Mouse (Mus musculus) MEL (cell line): ENCODE data around the gene Cltc. TPM values are rescaled to one million over a fixed set of nuclear protein-coding genes. Genes with fewer than 3 reads are reported as not detected.

ENCODE experiments used
- DNase-seq: peaks from one replicate; pipeline ENCODE4 v3.0.0; 2011; ENCODE audit warnings: low read depth, low spot score
- H3K27ac ChIP-seq: 2 replicates; pipeline ENCODE4 v1.5.1; 2012; ENCODE audit warnings: low read depth, mild to moderate bottlenecking, control low read depth, low read length, moderate library complexity; ENCODE audit not compliant: control insufficient read depth
- H3K27me3 ChIP-seq, 2 experiments: fragments of 150-350 bp in 1 of 2; sonication (generic) in 1 of 2; 2 replicates each; pipeline ENCODE4 v1.6.1; 2012; ENCODE audit warnings: low read length in 2 of 2, mild to moderate bottlenecking in 2 of 2, improper control_type of control experiment in 1 of 2, moderate library complexity in 1 of 2; ENCODE audit not compliant: insufficient read depth in 2 of 2, control insufficient read depth in 1 of 2
- H3K36me3 ChIP-seq, 2 experiments: 2 replicates each; pipeline ENCODE4 v1.6.1; 2012 to 2014; ENCODE audit warnings: low read length in 2 of 2, improper control_type of control experiment in 1 of 2, inconsistent platforms in 1 of 2, mild to moderate bottlenecking in 1 of 2; ENCODE audit not compliant: insufficient read depth in 2 of 2, control insufficient read depth in 1 of 2
- H3K4me1 ChIP-seq, 2 experiments: fragments of 150-350 bp in 1 of 2; sonication (generic) in 1 of 2; 2 replicates each; pipeline ENCODE4 v1.6.1; 2012; ENCODE audit warnings: low read length in 2 of 2, improper control_type of control experiment in 1 of 2, mild to moderate bottlenecking in 1 of 2; ENCODE audit not compliant: insufficient read depth in 2 of 2, control insufficient read depth in 1 of 2
- H3K4me3 ChIP-seq, 2 experiments: fragments of 150-350 bp in 1 of 2; sonication (generic) in 1 of 2; 2 replicates each; pipeline ENCODE4 v1.5.1; 2012; ENCODE audit warnings: low read depth in 2 of 2, low read length in 2 of 2, mild to moderate bottlenecking in 2 of 2, moderate library complexity in 2 of 2, control low read depth in 1 of 2, improper control_type of control experiment in 1 of 2; ENCODE audit not compliant: control insufficient read depth in 1 of 2, insufficient read depth in 1 of 2
- H3K79me2 ChIP-seq: 2 replicates; pipeline ENCODE4 v1.6.1; 2012; ENCODE audit warnings: mild to moderate bottlenecking, low read length, moderate library complexity; ENCODE audit not compliant: control insufficient read depth, poor library complexity, insufficient read depth
- H3K9ac ChIP-seq: 2 replicates; pipeline ENCODE4 v1.6.1; 2012; ENCODE audit warnings: low read depth, mild to moderate bottlenecking, control low read depth, low read length, moderate library complexity; ENCODE audit not compliant: control insufficient read depth, poor library complexity, severe bottlenecking
- H3K9me3 ChIP-seq: fragments of 150-350 bp; sonication (generic); replicated peaks from 2 replicates; pipeline ENCODE4 v1.6.1; 2012; ENCODE audit warnings: mild to moderate bottlenecking, low read length, improper control_type of control experiment, moderate library complexity; ENCODE audit not compliant: insufficient read depth
- BHLHE40 ChIP-seq: IDR thresholded peaks from 2 replicates; pipeline ENCODE4 v1.6.1; 2012; ENCODE audit warnings: low read depth, mild to moderate bottlenecking, inconsistent platforms, low read length, improper control_type of control experiment, borderline replicate concordance
- CHD1 ChIP-seq: IDR thresholded peaks from 2 replicates; pipeline ENCODE4 v1.6.1; 2012; ENCODE audit warnings: low read depth, mild to moderate bottlenecking, inconsistent platforms, low read length, improper control_type of control experiment
- CHD2 ChIP-seq: IDR thresholded peaks from 2 replicates; pipeline ENCODE4 v1.6.1; 2011; ENCODE audit warnings: low read length, improper control_type of control experiment
- CTCF ChIP-seq, 3 experiments: IDR thresholded peaks in 2 of 3; conservative IDR thresholded peaks in 1 of 3; 2 replicates each; pipeline ENCODE4 v1.5.1; 2011 to 2012; ENCODE audit warnings: low read length in 3 of 3, low read depth in 2 of 3, mild to moderate bottlenecking in 2 of 3, improper control_type of control experiment in 1 of 3, inconsistent platforms in 1 of 3, mixed read lengths in 1 of 3, moderate library complexity in 1 of 3; ENCODE audit not compliant: control insufficient read depth in 1 of 3, insufficient read depth in 1 of 3, poor library complexity in 1 of 3, severe bottlenecking in 1 of 3
- E2F4 ChIP-seq: IDR thresholded peaks from 2 replicates; pipeline ENCODE4 v1.6.1; 2011; ENCODE audit warnings: low read depth, low read length, improper control_type of control experiment, borderline replicate concordance
- ELF1 ChIP-seq: IDR thresholded peaks from 2 replicates; pipeline ENCODE4 v1.6.1; 2014; ENCODE audit warnings: low read depth, mild to moderate bottlenecking, inconsistent platforms, low read length, improper control_type of control experiment, moderate library complexity
- EP300 ChIP-seq, 2 experiments: IDR thresholded peaks; 2 replicates each; pipeline ENCODE4 v1.6.1; 2011; ENCODE audit warnings: improper control_type of control experiment in 2 of 2, low read length in 2 of 2, low read depth in 1 of 2, mild to moderate bottlenecking in 1 of 2
- ETS1 ChIP-seq: IDR thresholded peaks from 2 replicates; pipeline ENCODE4 v1.6.1; 2012; ENCODE audit warnings: low read depth, mild to moderate bottlenecking, inconsistent platforms, low read length, improper control_type of control experiment, moderate library complexity
- GABPA ChIP-seq: IDR thresholded peaks from 2 replicates; pipeline ENCODE4 v1.6.1; 2012; ENCODE audit warnings: low read depth, mild to moderate bottlenecking, inconsistent platforms, low read length, improper control_type of control experiment, moderate library complexity
- GATA1 ChIP-seq: IDR thresholded peaks from 2 replicates; pipeline ENCODE4 v1.6.1; 2011; ENCODE audit warnings: low read depth, low read length, improper control_type of control experiment
- HCFC1 ChIP-seq: IDR thresholded peaks from 2 replicates; pipeline ENCODE4 v1.6.1; 2012; ENCODE audit warnings: low read depth, mild to moderate bottlenecking, inconsistent platforms, low read length, improper control_type of control experiment, moderate library complexity
- JUND ChIP-seq: IDR thresholded peaks from 2 replicates; pipeline ENCODE4 v1.6.1; 2011; ENCODE audit warnings: low read depth, mild to moderate bottlenecking, improper control_type of control experiment, low read length
- KAT2A ChIP-seq: conservative IDR thresholded peaks from 2 replicates; pipeline ENCODE4 v1.6.1; 2012; ENCODE audit warnings: low read depth, low read length, improper control_type of control experiment, inconsistent platforms
- MAFK ChIP-seq: IDR thresholded peaks from 2 replicates; pipeline ENCODE4 v1.6.1; 2011; ENCODE audit warnings: low read depth, mild to moderate bottlenecking, low read length, improper control_type of control experiment, borderline replicate concordance
- MAX ChIP-seq: IDR thresholded peaks from 2 replicates; pipeline ENCODE4 v1.6.1; 2011; ENCODE audit warnings: low read length, improper control_type of control experiment
- MAZ ChIP-seq: IDR thresholded peaks from 2 replicates; pipeline ENCODE4 v1.6.1; 2012; ENCODE audit warnings: low read depth, mild to moderate bottlenecking, inconsistent platforms, low read length, improper control_type of control experiment
- MEF2A ChIP-seq: IDR thresholded peaks from 2 replicates; pipeline ENCODE4 v1.6.1; 2014; ENCODE audit warnings: low read depth, mild to moderate bottlenecking, inconsistent platforms, low read length, improper control_type of control experiment; ENCODE audit not compliant: poor library complexity, insufficient replicate concordance, severe bottlenecking; ENCODE audit errors: extremely low read depth
- MXI1 ChIP-seq: IDR thresholded peaks from 2 replicates; pipeline ENCODE4 v1.6.1; 2011; ENCODE audit warnings: mild to moderate bottlenecking, low read depth, low read length, improper control_type of control experiment
- MYB ChIP-seq: IDR thresholded peaks from 2 replicates; pipeline ENCODE4 v1.6.1; 2011; ENCODE audit warnings: mild to moderate bottlenecking, low read depth, low read length, improper control_type of control experiment
- MYC ChIP-seq: IDR thresholded peaks from 2 replicates; pipeline ENCODE4 v1.6.1; 2011; ENCODE audit warnings: low read depth, mild to moderate bottlenecking, low read length, improper control_type of control experiment, moderate library complexity
- NELFE ChIP-seq: IDR thresholded peaks from 2 replicates; pipeline ENCODE4 v1.6.1; 2011; ENCODE audit warnings: low read depth, low read length, improper control_type of control experiment
- NRF1 ChIP-seq: IDR thresholded peaks from 2 replicates; pipeline ENCODE4 v1.6.1; 2014; ENCODE audit warnings: low read depth, mild to moderate bottlenecking, inconsistent platforms, low read length, improper control_type of control experiment, moderate library complexity; ENCODE audit not compliant: poor library complexity, insufficient read depth, severe bottlenecking
- POLR2A ChIP-seq, 2 experiments: IDR thresholded peaks; 2 replicates each; pipeline ENCODE4 v1.6.1; 2011 to 2012; ENCODE audit warnings: low read length in 2 of 2, mild to moderate bottlenecking in 2 of 2, control low read depth in 1 of 2, improper control_type of control experiment in 1 of 2, low read depth in 1 of 2, moderate library complexity in 1 of 2; ENCODE audit not compliant: control insufficient read depth in 1 of 2, insufficient read depth in 1 of 2, poor library complexity in 1 of 2
- POLR2AphosphoS2 ChIP-seq: IDR thresholded peaks from 2 replicates; pipeline ENCODE4 v1.6.1; 2011; ENCODE audit warnings: low read length, improper control_type of control experiment
- POLR2AphosphoS5 ChIP-seq: IDR thresholded peaks from 2 replicates; pipeline ENCODE4 v1.6.1; 2012; ENCODE audit warnings: low read depth, borderline replicate concordance, mild to moderate bottlenecking, inconsistent platforms, low read length, moderate library complexity, mixed read lengths
- RAD21 ChIP-seq: IDR thresholded peaks from 2 replicates; pipeline ENCODE4 v1.6.1; 2011; ENCODE audit warnings: mild to moderate bottlenecking, low read depth, low read length, improper control_type of control experiment
- RCOR1 ChIP-seq: IDR thresholded peaks from 2 replicates; pipeline ENCODE4 v1.6.1; 2012; ENCODE audit warnings: low read depth, mild to moderate bottlenecking, inconsistent platforms, low read length, improper control_type of control experiment
- SMC3 ChIP-seq: IDR thresholded peaks from 2 replicates; pipeline ENCODE4 v1.6.1; 2011; ENCODE audit warnings: low read depth, low read length, improper control_type of control experiment
- TAL1 ChIP-seq: IDR thresholded peaks from 2 replicates; pipeline ENCODE4 v1.6.1; 2012; ENCODE audit warnings: mild to moderate bottlenecking, inconsistent platforms, low read length, moderate library complexity, mixed read lengths
- TBP ChIP-seq: IDR thresholded peaks from 2 replicates; pipeline ENCODE4 v1.8.0; 2011; ENCODE audit warnings: low read depth, low read length, improper control_type of control experiment
- USF1 ChIP-seq: IDR thresholded peaks from 2 replicates; pipeline ENCODE4 v1.6.1; 2014; ENCODE audit warnings: low read depth, mild to moderate bottlenecking, inconsistent platforms, low read length, improper control_type of control experiment, moderate library complexity
- USF2 ChIP-seq, 2 experiments: IDR thresholded peaks; 2 replicates each; pipeline ENCODE4 v1.6.1; 2011 to 2012; ENCODE audit warnings: improper control_type of control experiment in 2 of 2, low read length in 2 of 2, borderline replicate concordance in 1 of 2, inconsistent platforms in 1 of 2, low read depth in 1 of 2, mild to moderate bottlenecking in 1 of 2; ENCODE audit not compliant: insufficient read depth in 1 of 2
- ZC3H11A ChIP-seq: IDR thresholded peaks from 2 replicates; pipeline ENCODE4 v1.6.1; 2012; ENCODE audit warnings: low read depth, mild to moderate bottlenecking, inconsistent platforms, low read length, improper control_type of control experiment
- ZKSCAN1 ChIP-seq: IDR thresholded peaks from 2 replicates; pipeline ENCODE4 v1.6.1; 2012; ENCODE audit warnings: low read depth, mild to moderate bottlenecking, inconsistent platforms, low read length, improper control_type of control experiment, moderate library complexity
- ZMIZ1 ChIP-seq: IDR thresholded peaks from 2 replicates; pipeline ENCODE4 v1.6.1; 2012; ENCODE audit warnings: low read depth, mild to moderate bottlenecking, inconsistent platforms, low read length, improper control_type of control experiment, moderate library complexity
- ZNF384 ChIP-seq: IDR thresholded peaks from 2 replicates; pipeline ENCODE4 v1.6.1; 2012; ENCODE audit warnings: low read depth, mild to moderate bottlenecking, inconsistent platforms, low read length, improper control_type of control experiment
- polyA plus RNA-seq, 2 experiments: library from polyadenylated mRNA; stranded (reverse) in 1 of 2; unstranded in 1 of 2; fragments of >175 nt in 1 of 2; fragments of >200 nt in 1 of 2; gene quantifications; 2 replicates each; pipeline versions ENCODE4 v1.2.1 to v1.2.4; 2012; ENCODE audit warnings: low replicate concordance in 2 of 2, low read depth in 1 of 2; ENCODE audit not compliant: insufficient read length in 2 of 2, insufficient read depth in 1 of 2, missing spikeins in 1 of 2
- total RNA-seq: library from RNA; depleted of rRNA; stranded (reverse); fragments of 300-350 nt; gene quantifications from 2 replicates; pipeline ENCODE4 v1.2.3, GENCODE M21; 2012

Cltc gene
- total and polyA plus RNA-seq, 3 experiments: 149 to 300 (median 205) TPM

DNA sequence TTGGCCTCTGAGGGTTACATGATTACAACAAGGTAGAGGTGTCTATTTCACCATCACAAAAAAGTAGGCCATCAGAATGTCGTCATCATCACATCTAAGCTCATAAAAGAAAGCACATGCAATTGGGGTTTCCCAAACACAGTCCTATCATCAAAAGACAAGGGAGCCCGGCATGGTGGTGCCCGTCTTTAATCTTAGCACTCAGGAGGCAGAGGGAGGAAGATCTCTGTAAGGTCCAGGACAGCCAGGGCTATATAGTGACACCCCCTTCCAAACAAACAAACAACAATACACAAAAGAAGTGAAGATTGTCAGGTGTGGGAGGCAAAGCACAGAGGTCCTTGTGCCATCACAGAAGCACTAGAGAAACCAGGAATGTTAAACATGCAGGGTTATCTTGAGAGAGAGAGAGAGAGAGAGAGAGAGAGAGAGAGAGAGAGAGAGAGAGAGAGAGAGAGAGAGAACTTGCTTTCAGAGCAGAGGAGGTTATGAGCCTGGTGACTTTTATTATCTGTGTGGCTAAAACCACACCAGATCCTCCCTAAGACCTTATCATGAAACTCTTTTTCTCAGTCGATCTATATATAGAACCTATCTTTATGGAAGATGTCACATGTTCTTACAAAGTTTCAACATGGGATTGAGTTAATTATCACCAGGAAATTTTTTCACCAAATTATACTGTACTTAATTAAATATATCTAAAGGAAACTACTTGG is 100.4 kb downstream of the Cltc start:
- no peaks in the 10 kb centered on the region for H3K9me3 ChIP-seq
- peaks cover 16 to 26% of the 10 kb centered on the region in 2 experiments for H3K36me3 ChIP-seq
- peaks cover 10 to 26% of the 10 kb centered on the region in 2 experiments for H3K4me1 ChIP-seq
- H3K27me3 ChIP-seq: no peaks in the 10 kb centered on the region
- no peaks in the 10 kb centered on the region; the same call in 1 of the 2 replicates for H3K79me2 ChIP-seq
- no peak overlapping the region for H3K4me3 ChIP-seq
- H3K27ac ChIP-seq: peak overlapping the region; percentile 83
- DNase-seq: peak; percentile 53
- peak overlapping the region; percentile 0 for H3K9ac ChIP-seq
- TF ChIP-seq CHD2 (no peak), ZC3H11A (no peak), MEF2A (peak; percentile 97), MXI1 (peak; percentile 66; the same call in 1 of the 2 replicates), MAZ (no peak; the same call in 1 of the 2 replicates), CTCF (IDR thresholded peaks at IDR 0.05 in 2 of 3, conservative IDR thresholded peaks at IDR 0.05 in 1 of 3; ENCODE audit: control insufficient read depth in 1 of 3, insufficient read depth in 1 of 3, low read depth in 2 of 3, low read length in 3 of 3, poor library complexity in 1 of 3, severe bottlenecking in 1 of 3) (no peak), HCFC1 (no peak), USF2 (IDR thresholded peaks at IDR 0.05; ENCODE audit: borderline replicate concordance in 1 of 2, insufficient read depth in 1 of 2, low read depth in 1 of 2, low read length in 2 of 2) (0 out of 4 replicates have a peak, but pooled peaks of 1 of the 2 experiments have one; percentile 15), ZMIZ1 (no peak), TBP (no peak), MAFK (0 out of 2 replicates have a peak, but pooled peaks have one; percentile 48), GATA1 (peak; percentile 85), RCOR1 (peak; percentile 78; the same call in 1 of the 2 replicates), KAT2A (no peak), SMC3 (no peak), EP300 (IDR thresholded peaks at IDR 0.05; ENCODE audit: low read depth in 1 of 2, low read length in 2 of 2) (peak; percentile 73 to 79), TAL1 (no peak), POLR2A (IDR thresholded peaks at IDR 0.05; ENCODE audit: control insufficient read depth in 1 of 2, insufficient read depth in 1 of 2, low read depth in 1 of 2, low read length in 2 of 2, poor library complexity in 1 of 2) (no peak), USF1 (peak; percentile 83), CHD1 (no peak), MAX (0 out of 2 replicates have a peak, but pooled peaks have one; percentile 46), POLR2AphosphoS2 (no peak), ELF1 (no peak), NRF1 (no peak), ZNF384 (no peak), ZKSCAN1 (no peak), NELFE (no peak), POLR2AphosphoS5 (no peak), MYC (peak; percentile 73; the same call in 1 of the 2 replicates), BHLHE40 (peak; percentile 42; the same call in 1 of the 2 replicates), E2F4 (no peak), JUND (peak; percentile 99), MYB (no peak), GABPA (peak; percentile 22; the same call in 1 of the 2 replicates), RAD21 (no peak), ETS1 (peak; percentile 92)
